Mouse (Mus musculus): ENCODE results near the gene Sox9. TPM values are rescaled to one million over a fixed set of nuclear protein-coding genes. Genes with fewer than 3 reads are reported as not detected.

Sox9 gene
- polyA plus RNA-seq (2014; fragmentation: Illumina TruSeq; extraction: RNeasy Lipid Tissue Mini Kit (QIAGEN cat#74804); ENCODE audit: low read depth, low replicate concordance), result 18.4 TPM

DNA sequence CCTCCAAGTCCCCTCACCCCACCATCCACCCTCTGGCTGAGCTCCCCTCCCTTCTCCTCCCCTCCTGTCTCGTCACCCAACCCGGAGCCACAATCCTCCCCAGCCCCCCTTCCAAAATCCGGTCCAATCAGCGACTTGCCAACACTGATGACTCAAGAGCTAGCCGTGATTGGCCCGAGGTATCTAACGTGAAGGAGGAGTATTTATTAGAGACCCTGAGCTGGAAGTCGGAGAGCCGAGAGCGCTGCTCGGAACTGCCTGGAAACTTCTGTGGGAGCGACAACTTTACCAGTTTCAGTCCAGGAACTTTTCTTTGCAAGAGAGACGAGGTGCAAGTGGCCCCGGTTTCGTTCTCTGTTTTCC lies at the start of gene Sox9:
Gene Sox9, plus strand, starts transcription at position 231 of the 363 bp plus-strand sequence.

All from adipose tissue, adult 10 weeks (tissue).